Mouse (Mus musculus): ENCODE measurements at regions not wholly inside any gene's neighbourhood (a gene's known extent, or its start where the extent isn't known, plus 50 kb on each side); places are given as distances from the start of the nearest gene placed in this dataset.

GRCm38 (mm10) chr19:23044510-23045464, 96.2 kb upstream of the Klf9 start:
- DNase-seq (ENCODE audit: low spot score in 2 of 2): peak in 1 of 2 experiments; percentile 38

DNA sequence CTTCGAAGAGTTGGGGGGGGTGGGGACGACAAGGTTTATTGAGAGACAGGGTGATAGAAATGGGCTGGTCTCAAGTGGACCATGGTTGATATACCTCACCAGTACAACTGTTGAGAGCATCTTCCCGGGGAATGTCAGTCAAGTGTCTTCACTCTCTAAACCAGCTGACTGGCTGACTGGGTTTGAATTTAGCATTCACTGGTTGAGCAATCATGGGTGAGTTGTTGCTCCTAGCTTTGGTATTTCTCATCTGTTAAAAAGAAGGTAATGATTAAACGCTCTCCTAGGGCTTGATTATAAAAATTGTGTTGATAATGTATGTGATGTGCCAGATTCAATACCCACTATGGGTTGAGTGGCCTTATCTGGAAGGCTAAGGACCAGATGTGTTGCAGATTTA, 89.6 kb upstream of the Klf9 start:
- no peak for DNase-seq (ENCODE audit: low spot score in 2 of 2)

GRCm38 (mm10) chr19:23054440-23054839, 86.6 kb upstream of the Klf9 start:
- no peak for DNase-seq (ENCODE audit: low spot score in 2 of 2)

DNA sequence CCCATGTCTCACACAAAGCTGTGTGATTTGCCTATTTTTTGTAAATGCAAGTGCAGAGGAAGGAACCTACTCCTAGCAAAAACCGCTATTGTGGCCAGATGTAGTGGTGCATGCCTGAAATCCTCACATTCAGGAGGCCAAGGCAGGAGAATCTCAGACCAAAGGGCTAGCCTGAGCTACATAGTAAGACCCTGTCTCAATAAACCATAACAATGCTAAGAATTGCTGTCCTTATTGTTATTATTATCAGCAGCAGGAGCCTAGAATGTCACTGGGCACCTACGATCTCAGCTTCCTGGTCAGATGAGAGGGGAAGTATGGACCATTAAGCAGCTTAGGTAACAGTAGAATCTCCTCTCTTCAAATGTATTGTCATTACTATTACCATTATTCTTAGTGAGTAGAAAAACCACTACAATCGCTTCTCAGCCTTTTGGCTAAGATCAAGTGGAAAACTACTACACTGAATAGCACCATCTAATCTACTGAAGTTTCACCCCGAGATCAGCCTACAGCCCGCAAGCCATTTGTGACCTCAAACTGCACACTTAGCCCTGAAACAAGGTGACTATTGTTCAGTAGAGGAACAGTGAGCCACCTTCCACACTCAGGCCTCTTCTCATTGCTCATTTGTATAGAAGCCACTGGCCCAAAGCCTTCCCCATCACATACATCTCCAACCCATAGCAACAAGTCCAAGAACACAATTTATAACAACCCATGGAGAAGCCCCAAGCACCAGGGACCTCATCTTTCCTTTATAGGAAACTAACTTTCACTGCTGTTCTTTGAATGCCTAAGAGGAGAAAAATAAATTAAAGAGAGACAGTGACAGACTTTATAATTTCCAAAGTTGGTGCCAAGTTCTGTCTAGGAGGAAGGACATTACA, 84.9 kb upstream of the Klf9 start:
- DNase-seq (ENCODE audit: low spot score in 2 of 2): no peak

- peak; percentile 62 to 78 for DNase-seq (ENCODE audit: low spot score in 2 of 2)
Measured at GRCm38 (mm10) chr19:23056851-23057707, 83.9 kb upstream of the Klf9 start.

DNA sequence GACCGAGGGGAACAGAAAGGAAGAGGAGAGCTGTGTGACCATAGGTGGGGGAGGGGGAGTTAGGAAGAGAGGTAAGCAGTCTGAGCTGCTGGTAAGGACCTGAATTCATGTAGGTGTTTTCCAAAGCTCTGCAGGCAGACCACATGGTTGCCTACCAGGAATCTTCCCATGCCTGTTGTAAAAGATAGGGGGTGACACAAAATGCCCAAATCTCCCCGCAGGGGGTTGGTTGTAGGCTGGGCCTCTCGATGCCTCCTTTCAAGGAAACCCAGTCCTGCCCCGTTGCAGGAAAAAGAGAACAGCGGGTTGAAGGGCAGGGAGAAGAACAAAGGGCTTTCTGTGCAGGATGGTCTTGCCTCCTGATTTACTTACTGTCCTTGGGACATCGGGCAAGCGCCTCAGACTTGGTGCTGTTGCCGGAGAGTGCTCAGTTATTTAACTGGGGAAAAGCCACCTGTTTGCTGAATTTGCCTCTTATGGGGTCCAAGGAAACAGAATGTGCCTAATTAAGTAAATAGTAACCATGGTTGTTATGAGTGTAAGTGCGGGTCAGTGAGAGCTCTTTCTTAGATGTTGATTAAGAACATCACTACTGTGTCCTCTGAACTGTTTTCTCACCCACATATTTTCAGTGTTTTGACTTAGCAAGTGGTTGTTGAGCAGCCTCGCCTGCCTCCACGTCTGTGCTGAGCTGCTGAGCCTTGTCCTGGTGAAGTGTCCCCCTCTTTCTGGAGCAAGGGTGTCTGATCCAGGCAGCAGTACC, 83.1 kb upstream of the Klf9 start:
- peak in 1 of 2 experiments; percentile 46 for DNase-seq (ENCODE audit: low spot score in 2 of 2)

- no peak for DNase-seq (ENCODE audit: low spot score in 2 of 2)
Measured at GRCm38 (mm10) chr19:23058502-23058900, 82.5 kb upstream of the Klf9 start.

GRCm38 (mm10) chr19:23061081-23061640, 79.9 kb upstream of the Klf9 start:
- no peak for DNase-seq (ENCODE audit: low spot score in 2 of 2)

DNA sequence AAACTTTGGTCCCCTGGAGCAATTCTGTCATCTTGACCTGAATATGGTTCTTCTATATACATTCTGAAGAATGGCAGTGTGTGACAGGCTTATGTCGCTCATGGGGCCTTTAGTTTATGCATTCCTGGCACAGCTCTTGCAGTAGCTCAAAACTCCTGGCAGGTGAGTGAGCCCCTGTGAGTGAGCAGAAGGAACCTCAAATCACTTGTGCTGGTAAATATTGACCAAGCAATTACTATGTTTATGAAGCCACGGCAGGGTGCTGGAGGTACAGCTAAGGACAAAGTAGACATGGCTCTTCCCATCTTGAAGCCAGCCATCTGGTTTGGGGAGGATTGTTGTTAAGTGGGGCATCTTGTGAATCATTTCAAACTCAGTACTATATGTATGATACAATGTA, 79.1 kb upstream of the Klf9 start:
- no peak for DNase-seq (ENCODE audit: low spot score in 2 of 2)

- no peak for DNase-seq (ENCODE audit: low spot score in 2 of 2)
Measured at GRCm38 (mm10) chr19:23062851-23063250, 78.2 kb upstream of the Klf9 start.

- DNase-seq (ENCODE audit: low spot score in 2 of 2): no peak
Measured at GRCm38 (mm10) chr19:23065548-23065947, 75.5 kb upstream of the Klf9 start.

- no peak for DNase-seq (ENCODE audit: low spot score in 2 of 2)
Measured at GRCm38 (mm10) chr19:23066726-23067125, 74.3 kb upstream of the Klf9 start.

- DNase-seq (ENCODE audit: low spot score in 2 of 2): no peak
Measured at GRCm38 (mm10) chr19:23068600-23068999, 72.4 kb upstream of the Klf9 start.

GRCm38 (mm10) chr19:23069656-23070055, 71.4 kb upstream of the Klf9 start:
- DNase-seq (ENCODE audit: low spot score in 2 of 2): no peak

DNA sequence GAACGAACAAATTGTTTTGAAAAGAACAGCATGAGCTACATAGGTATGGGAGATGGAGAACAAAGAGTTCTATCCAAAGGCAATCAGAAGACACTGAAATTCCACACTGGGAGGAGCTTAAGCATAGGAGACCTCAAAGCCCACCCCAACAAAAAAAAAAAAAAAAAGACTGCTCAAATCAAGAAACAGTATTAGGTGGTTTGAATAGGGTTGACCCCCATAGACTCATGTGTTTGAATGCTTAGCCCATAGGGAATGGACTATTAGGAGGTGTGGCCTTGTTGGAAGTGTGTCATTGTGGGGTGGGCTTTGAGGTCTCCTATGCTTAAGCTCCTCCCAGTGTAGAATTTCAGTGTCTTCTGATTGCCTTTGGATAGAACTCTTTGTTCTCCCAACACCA, 70.0 kb upstream of the Klf9 start:
- no peak for DNase-seq (ENCODE audit: low spot score in 2 of 2)

DNA sequence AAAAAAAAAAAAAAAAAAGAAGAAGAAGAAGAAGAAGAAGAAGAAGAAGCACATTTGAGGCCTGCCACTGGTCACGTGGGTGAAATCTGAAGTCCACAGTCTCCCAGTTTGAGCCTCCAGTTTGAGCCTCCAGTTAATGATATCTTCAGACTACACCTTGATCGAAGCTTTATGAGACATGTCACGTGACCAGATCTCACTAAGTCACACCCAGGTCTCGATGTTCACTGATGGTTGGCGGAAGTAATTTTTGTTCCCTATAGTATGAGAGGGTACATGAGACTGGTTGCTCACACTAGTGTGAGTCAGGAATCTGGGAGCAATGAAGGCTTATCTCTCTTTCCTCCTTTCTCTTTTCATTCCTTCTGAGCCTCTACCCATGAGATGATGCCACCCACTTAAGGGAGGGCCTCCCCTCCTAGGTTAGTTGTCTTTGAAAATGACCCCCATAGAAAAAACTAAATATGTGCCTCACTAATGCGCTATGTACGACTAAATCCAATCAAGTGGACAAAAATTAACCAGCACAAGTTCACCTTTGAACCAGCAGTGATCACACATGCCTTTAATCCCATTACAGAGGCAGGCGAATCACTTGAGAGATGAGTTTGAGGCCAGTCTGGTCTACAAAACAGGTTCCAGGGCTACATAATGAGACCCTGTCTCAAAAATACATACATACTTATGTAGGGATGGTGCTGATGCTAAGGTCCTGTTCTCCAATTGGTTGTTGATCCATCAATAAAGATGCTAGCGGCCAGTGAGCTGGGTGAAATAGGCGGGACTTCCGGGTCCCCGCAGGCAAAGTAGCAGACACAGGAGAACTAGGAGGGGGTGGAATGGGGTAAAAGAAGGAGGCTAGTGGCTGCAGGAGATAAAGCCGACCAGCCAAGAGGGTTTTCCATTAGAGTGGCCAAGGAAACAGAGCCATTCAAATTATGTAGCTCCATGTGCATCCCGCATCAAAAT, 66.1 kb upstream of the Klf9 start:
- DNase-seq (ENCODE audit: low spot score in 2 of 2): no peak

DNA sequence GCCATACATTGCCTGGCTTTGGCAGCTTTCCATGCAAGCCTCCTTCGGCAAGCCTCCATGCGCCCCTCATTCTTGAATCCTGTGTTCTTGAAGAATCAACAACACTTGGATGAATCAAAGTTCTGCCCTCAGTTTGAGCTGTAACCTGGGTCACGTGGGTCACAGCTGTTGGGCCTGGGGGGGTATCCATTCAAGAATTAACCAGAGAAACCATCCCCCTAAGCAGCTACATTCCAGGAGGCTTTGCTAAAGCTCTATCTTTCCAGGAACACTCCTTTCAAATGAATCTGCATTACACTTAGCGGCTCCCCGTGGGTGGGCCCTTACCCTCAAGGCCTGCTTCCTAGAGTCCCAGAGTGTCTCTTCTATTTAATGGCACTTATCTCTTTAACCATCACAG, 65.2 kb upstream of the Klf9 start:
- DNase-seq (ENCODE audit: low spot score in 2 of 2): no peak

GRCm38 (mm10) chr19:23085173-23085660, 55.8 kb upstream of the Klf9 start:
- DNase-seq (ENCODE audit: low spot score in 2 of 2): no peak

DNA sequence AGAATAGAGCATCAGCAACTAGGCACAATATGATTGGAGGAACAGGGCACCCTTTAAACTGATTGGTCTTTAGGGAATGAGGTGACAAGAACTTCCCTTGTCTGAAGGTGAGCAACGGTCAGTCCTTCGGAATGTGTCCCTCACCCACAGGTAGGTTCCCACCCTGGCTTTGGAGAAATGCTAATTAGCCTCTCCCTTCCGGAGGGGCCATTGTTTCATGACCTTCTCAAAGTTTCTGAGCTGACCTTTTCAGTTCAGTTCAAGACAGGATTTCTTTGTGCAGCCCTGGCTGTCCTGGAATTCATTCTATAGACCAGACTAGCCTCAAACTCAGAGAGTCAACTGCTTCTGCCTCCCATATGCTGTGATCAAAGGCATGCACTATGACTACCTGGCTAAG, 53.5 kb upstream of the Klf9 start:
- no peak for DNase-seq (ENCODE audit: low spot score in 2 of 2)
